Mouse (Mus musculus): ENCODE measurements around the gene Fam81a.

Fam81a gene

GRCm38 (mm10) chr9:70109279-70109678 lies 33.1 kb downstream of the Fam81a start:
- DNase-seq (ENCODE audit: low spot score), result peak; percentile 30

- no peak for DNase-seq (ENCODE audit: low spot score)
These were observed 34.2 kb downstream of the Fam81a start for GRCm38 (mm10) chr9:70108151-70108550.

- no peak for DNase-seq (ENCODE audit: low spot score)
These were observed 36.8 kb downstream of the Fam81a start for GRCm38 (mm10) chr9:70105573-70105972.

GRCm38 (mm10) chr9:70103106-70103505 lies 39.3 kb downstream of the Fam81a start:
- no peak for DNase-seq (ENCODE audit: low spot score)

GRCm38 (mm10) chr9:70097542-70097941 lies 44.8 kb downstream of the Fam81a start:
- no peak for DNase-seq (ENCODE audit: low spot score)

GRCm38 (mm10) chr9:70095016-70095415 lies 47.3 kb downstream of the Fam81a start:
- DNase-seq (ENCODE audit: low spot score), result no peak

- DNase-seq (ENCODE audit: low spot score), result no peak
These were observed 51.8 kb downstream of the Fam81a start for GRCm38 (mm10) chr9:70090541-70090940.

GRCm38 (mm10) chr9:70088786-70089096 lies 53.6 kb downstream of the Fam81a start:
- no peak for DNase-seq (ENCODE audit: low spot score)

GRCm38 (mm10) chr9:70088041-70088785 lies 54.1 kb downstream of the Fam81a start:
- DNase-seq (ENCODE audit: low spot score), result no peak

- DNase-seq (ENCODE audit: low spot score), result no peak
These were observed 55.0 kb downstream of the Fam81a start for GRCm38 (mm10) chr9:70087379-70087778.

GRCm38 (mm10) chr9:70086091-70086490 lies 56.3 kb downstream of the Fam81a start:
- no peak for DNase-seq (ENCODE audit: low spot score)

GRCm38 (mm10) chr9:70084107-70084506 lies 58.3 kb downstream of the Fam81a start:
- DNase-seq (ENCODE audit: low spot score), result no peak

GRCm38 (mm10) chr9:70082357-70083204 lies 59.8 kb downstream of the Fam81a start:
- DNase-seq (ENCODE audit: low spot score), result no peak

- DNase-seq (ENCODE audit: low spot score), result no peak
These were observed 60.6 kb downstream of the Fam81a start for GRCm38 (mm10) chr9:70081767-70082166.

- DNase-seq (ENCODE audit: low spot score), result peak; percentile 9
These were observed 61.4 kb downstream of the Fam81a start for GRCm38 (mm10) chr9:70080976-70081375.

- no peak for DNase-seq (ENCODE audit: low spot score)
These were observed 62.1 kb downstream of the Fam81a start for GRCm38 (mm10) chr9:70080027-70080800.

- DNase-seq (ENCODE audit: low spot score), result no peak
These were observed 64.3 kb downstream of the Fam81a start for GRCm38 (mm10) chr9:70078034-70078433.

GRCm38 (mm10) chr9:70077170-70077569 lies 65.2 kb downstream of the Fam81a start:
- no peak for DNase-seq (ENCODE audit: low spot score)

GRCm38 (mm10) chr9:70072387-70072786 lies 70.0 kb downstream of the Fam81a start:
- DNase-seq (ENCODE audit: low spot score), result no peak

GRCm38 (mm10) chr9:70069961-70070435 lies 72.4 kb downstream of the Fam81a start:
- DNase-seq (ENCODE audit: low spot score), result no peak

GRCm38 (mm10) chr9:70067497-70067896 lies 74.9 kb downstream of the Fam81a start:
- DNase-seq (ENCODE audit: low spot score), result no peak

- DNase-seq (ENCODE audit: low spot score), result no peak
These were observed 80.3 kb downstream of the Fam81a start for GRCm38 (mm10) chr9:70062012-70062411.

All from MN1 (cell line).